Mouse (Mus musculus) midbrain, embryonic 14.5 days (tissue): ENCODE measurements at regions not wholly inside any gene's neighbourhood (a gene's known extent, or its start where the extent isn't known, plus 50 kb on each side); places are given as distances from the start of the nearest gene placed in this dataset.
A peak's percentile ranks its signal among the peaks of the same experiment; 100 is the strongest.

Experiments
- ATAC-seq: fragments of 200-750 bp; cut with Nextera tagmentation; 2 replicates; pipeline ENCODE4 v1.8.0; 2017; ENCODE audit warnings: moderate number of reproducible peaks, moderate library complexity; ENCODE audit not compliant: low FRiP score, low TSS enrichment
- DNase-seq: peaks from one replicate; pipeline ENCODE4 v3.0.0-alpha.2; 2015
- H3K27ac ChIP-seq: fragments of 300-500 bp; sonication (generic); replicated peaks from 2 replicates; pipeline ENCODE4 v1.5.1; 2014; ENCODE audit warnings: mild to moderate bottlenecking, low read depth, low read length, moderate library complexity
- H3K27me3 ChIP-seq: fragments of 300-500 bp; sonication (generic); 2 replicates; pipeline ENCODE4 v1.6.1; 2014; ENCODE audit warnings: low read length, control low read depth, mixed read lengths; ENCODE audit not compliant: control insufficient read depth, insufficient read depth
- H3K36me3 ChIP-seq: fragments of 300-500 bp; sonication (generic); 2 replicates; pipeline ENCODE4 v1.6.1; 2014; ENCODE audit warnings: low read length, control low read depth; ENCODE audit not compliant: control insufficient read depth, insufficient read depth
- H3K4me1 ChIP-seq: fragments of 300-500 bp; sonication (generic); 2 replicates; pipeline ENCODE4 v1.6.1; 2014; ENCODE audit warnings: mild to moderate bottlenecking, antibody characterized with exemption, low read length, control low read depth; ENCODE audit not compliant: control insufficient read depth, insufficient read depth
- H3K4me2 ChIP-seq: fragments of 300-500 bp; sonication (generic); 2 replicates; pipeline ENCODE4 v1.6.1; 2014; ENCODE audit warnings: mild to moderate bottlenecking, low read length, moderate library complexity
- H3K4me3 ChIP-seq: fragments of 300-500 bp; sonication (generic); replicated peaks from 2 replicates; pipeline ENCODE4 v1.5.1; 2014; ENCODE audit warnings: low read depth, low read length
- H3K9ac ChIP-seq: fragments of 300-500 bp; sonication (generic); replicated peaks from 2 replicates; pipeline ENCODE4 v1.6.1; 2014; ENCODE audit warnings: mild to moderate bottlenecking, low read length, moderate library complexity
- H3K9me3 ChIP-seq: fragments of 300-500 bp; sonication (generic); 2 replicates; pipeline ENCODE4 v1.6.1; 2016; ENCODE audit warnings: low read length, control low read depth, mixed read lengths; ENCODE audit not compliant: control insufficient read depth
- WGBS: fragments of 180-500 bp; shearing (Covaris S2); extraction: QIAGEN DNeasy Blood & Tissue Kit; methylation state at CpG from one replicate; pipeline ENCODE4 v1.1.7; 2014; 5-methylcytosine and 5-hydroxymethylcytosine counted together

- DNase-seq, result peak; percentile 9
- 0 out of 2 replicates have a peak overlapping the region, but pooled peaks have one; percentile 23 for H3K4me3 ChIP-seq
- ATAC-seq, result 0 out of 2 replicates have a peak, but pooled peaks have one; percentile 2
- H3K4me1 ChIP-seq, result peaks cover 65% of the 10 kb centered on the region
- no peaks in the 10 kb centered on the region for H3K9me3 ChIP-seq
- H3K27ac ChIP-seq, result peak overlapping the region; percentile 82
- no peaks in the 10 kb centered on the region for H3K27me3 ChIP-seq
- H3K4me2 ChIP-seq, result peak overlapping the region; percentile 52
- H3K9ac ChIP-seq, result peak overlapping the region; percentile 36; the same call in 1 of the 2 replicates
- 7% methylated on average over 4 of the region's 4 CpGs for WGBS
- H3K36me3 ChIP-seq, result no peaks in the 10 kb centered on the region
Measured at GRCm38 (mm10) chr16:77401185-77401943, 200.5 kb downstream of the Gm11146 start.

GRCm38 (mm10) chr16:77400276-77400891 is 201.5 kb downstream of the Gm11146 start:
- under 1% methylated on average over 13 of the region's 13 CpGs for WGBS
- Histone ChIP-seq H3K27me3 (no peaks in the 10 kb centered on the region), H3K9me3 (no peaks in the 10 kb centered on the region), H3K36me3 (no peaks in the 10 kb centered on the region), H3K9ac (peak overlapping the region; percentile 36), H3K4me1 (peaks cover 57% of the 10 kb centered on the region), H3K4me3 (peak overlapping the region; percentile 23), H3K27ac (peak overlapping the region; percentile 82), H3K4me2 (peak overlapping the region; percentile 52)
- peak; percentile 84 for ATAC-seq
- DNase-seq, result peak; percentile 90

- H3K36me3 ChIP-seq, result no peaks in the 10 kb centered on the region
- H3K9ac ChIP-seq, result peak overlapping the region; percentile 36
- H3K4me1 ChIP-seq, result peaks cover 53% of the 10 kb centered on the region
- no peaks in the 10 kb centered on the region for H3K27me3 ChIP-seq
- peak overlapping the region; percentile 82 for H3K27ac ChIP-seq
- H3K4me3 ChIP-seq, result peak overlapping the region; percentile 23
- peak overlapping the region; percentile 52 for H3K4me2 ChIP-seq
- H3K9me3 ChIP-seq, result no peaks in the 10 kb centered on the region
- WGBS, result under 1% methylated on average over 10 of the region's 10 CpGs
- DNase-seq (no peak), ATAC-seq (peak; percentile 44)
Measured at GRCm38 (mm10) chr16:77399846-77400275, 202.0 kb downstream of the Gm11146 start.

DNA sequence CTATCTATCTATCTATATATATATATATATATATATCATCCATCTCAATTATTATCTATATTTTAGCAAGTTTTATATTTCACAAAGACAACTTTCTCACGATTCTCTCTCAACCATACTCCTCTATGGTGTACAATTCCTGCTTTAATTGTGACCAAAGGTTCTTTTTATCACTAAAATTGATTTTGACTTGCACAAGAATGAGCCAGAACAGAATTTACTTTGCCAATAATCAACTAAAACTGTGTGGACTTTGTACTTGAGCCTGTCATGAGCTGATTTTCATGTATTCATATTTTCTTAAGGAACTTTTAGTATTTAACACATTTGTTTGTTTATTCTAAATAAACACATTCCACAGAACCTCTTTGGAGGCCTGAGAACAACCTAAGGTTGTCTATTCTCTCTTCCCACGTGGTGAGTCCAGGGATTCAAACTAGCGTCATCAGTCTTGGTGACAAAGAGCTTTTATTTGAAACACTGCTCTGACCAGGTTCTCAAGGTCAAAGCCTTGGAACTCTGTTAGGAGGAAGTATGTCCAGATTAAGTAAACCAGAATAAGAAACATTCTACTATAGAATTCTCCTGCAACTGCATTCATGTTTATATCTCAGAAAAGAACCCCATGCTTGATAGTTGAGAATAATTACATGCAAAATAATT is 207.7 kb downstream of the Gm11146 start:
- H3K4me1 ChIP-seq, result peaks cover 10% of the 10 kb centered on the region
- no peak overlapping the region for H3K4me2 ChIP-seq
- ATAC-seq (no peak), DNase-seq (no peak)
- H3K36me3 ChIP-seq, result no peaks in the 10 kb centered on the region
- no peaks in the 10 kb centered on the region for H3K9me3 ChIP-seq
- H3K27ac ChIP-seq, result no peak overlapping the region
- H3K27me3 ChIP-seq, result no peaks in the 10 kb centered on the region
- H3K9ac ChIP-seq, result no peak overlapping the region
- H3K4me3 ChIP-seq, result no peak overlapping the region
- WGBS, result 69% methylated on average over 3 of the region's 3 CpGs

GRCm38 (mm10) chr16:77393470-77393869 is 208.4 kb downstream of the Gm11146 start:
- no peaks in the 10 kb centered on the region for H3K27me3 ChIP-seq
- H3K4me1 ChIP-seq, result peaks cover 6% of the 10 kb centered on the region
- H3K27ac ChIP-seq, result no peak overlapping the region
- H3K4me2 ChIP-seq, result no peak overlapping the region
- H3K36me3 ChIP-seq, result no peaks in the 10 kb centered on the region
- WGBS, result 81% methylated on average over 5 of the region's 5 CpGs
- H3K9ac ChIP-seq, result no peak overlapping the region
- no peak overlapping the region for H3K4me3 ChIP-seq
- ATAC-seq (no peak), DNase-seq (no peak)
- H3K9me3 ChIP-seq, result no peaks in the 10 kb centered on the region

DNA sequence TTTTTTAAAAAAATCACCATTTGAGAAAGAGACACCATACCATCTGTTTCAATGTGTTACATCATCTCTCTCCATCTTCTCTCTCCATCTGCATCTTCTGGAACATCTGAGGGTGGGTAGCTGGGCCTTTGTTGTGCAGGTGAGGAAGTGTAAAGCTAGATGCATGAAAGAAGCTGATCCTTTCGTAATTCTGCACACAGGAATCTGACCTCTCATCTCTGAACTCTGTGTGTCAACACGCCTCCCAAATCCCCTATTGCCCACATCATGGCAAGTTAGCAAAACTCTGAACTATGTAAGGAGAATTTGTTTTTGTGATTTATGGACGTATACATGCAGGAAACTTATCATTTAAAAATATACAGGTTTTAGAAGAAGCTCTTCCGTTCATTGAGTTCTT is 209.7 kb downstream of the Gm11146 start:
- Histone ChIP-seq H3K27ac (no peak overlapping the region), H3K4me1 (peaks cover 9% of the 10 kb centered on the region; the same call in 1 of the 2 replicates), H3K4me2 (no peak overlapping the region), H3K9me3 (no peaks in the 10 kb centered on the region), H3K9ac (no peak overlapping the region), H3K36me3 (no peaks in the 10 kb centered on the region), H3K27me3 (no peaks in the 10 kb centered on the region), H3K4me3 (no peak overlapping the region)
- no peak for DNase-seq
- WGBS, result 83% methylated on average over 4 of the region's 4 CpGs
- ATAC-seq, result no peak

DNA sequence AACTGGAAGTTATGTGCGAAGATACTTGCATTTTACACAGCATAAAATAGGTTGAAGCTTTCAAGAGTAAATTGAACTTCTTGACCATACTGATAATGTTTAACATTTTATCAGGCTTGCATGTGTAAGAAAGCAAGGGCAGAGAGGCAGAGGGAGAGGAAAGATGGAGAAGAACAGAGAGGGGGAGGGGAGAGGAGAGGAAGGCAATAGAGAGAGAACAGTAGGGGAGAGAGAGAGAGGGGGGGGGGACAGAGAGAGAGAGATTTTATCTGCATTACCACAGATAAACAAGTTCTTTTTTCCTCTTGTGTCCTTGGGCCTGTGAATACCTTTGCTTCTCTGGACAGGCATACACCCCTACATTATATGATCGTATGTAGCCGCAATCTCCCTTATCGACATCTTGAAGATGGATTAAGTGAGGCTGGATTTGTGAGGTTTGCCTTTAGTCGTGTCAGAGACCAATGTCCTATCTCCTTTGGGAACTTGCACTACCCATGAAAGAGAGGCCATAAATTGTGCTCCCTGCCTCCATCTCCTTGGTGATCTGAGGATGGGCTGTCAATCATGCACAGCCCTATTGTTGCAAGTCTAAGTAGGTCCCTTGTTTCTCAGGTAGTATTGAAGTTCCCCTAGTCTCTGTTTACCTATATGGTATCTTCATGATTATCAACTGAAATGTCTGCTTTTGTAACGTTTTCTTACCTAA is 217.7 kb downstream of the Gm11146 start:
- Histone ChIP-seq H3K4me2 (no peak overlapping the region), H3K9me3 (no peaks in the 10 kb centered on the region), H3K27ac (peak overlapping the region; percentile 47; the same call in 1 of the 2 replicates), H3K27me3 (no peaks in the 10 kb centered on the region), H3K4me3 (no peak overlapping the region), H3K36me3 (no peaks in the 10 kb centered on the region), H3K9ac (no peak overlapping the region), H3K4me1 (peaks cover 17% of the 10 kb centered on the region; the same call in 1 of the 2 replicates)
- 41% methylated on average over 6 of the region's 6 CpGs for WGBS
- DNase-seq (no peak), ATAC-seq (no peak)

DNA sequence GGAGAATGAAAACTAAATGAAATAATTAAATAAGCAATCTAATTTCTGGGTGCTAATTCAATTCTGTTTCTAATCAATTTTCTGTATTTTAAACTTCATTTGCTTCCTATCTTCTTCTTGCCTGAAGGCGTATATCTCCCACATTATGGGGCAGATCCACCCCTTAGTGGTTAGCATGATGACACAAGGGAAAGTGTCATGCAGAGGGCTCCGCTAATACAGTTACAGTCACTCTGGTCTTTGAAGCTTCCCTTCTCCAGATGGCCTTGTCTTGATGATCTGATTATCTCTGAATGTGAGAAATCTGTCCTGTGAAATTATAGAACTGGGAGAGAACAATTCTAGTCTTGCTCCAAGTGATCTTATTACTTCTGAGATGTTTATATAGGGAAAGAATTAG is 219.1 kb downstream of the Gm11146 start:
- 71% methylated on average over 2 of the region's 2 CpGs for WGBS
- ATAC-seq (no peak), DNase-seq (no peak)
- Histone ChIP-seq H3K4me1 (peaks cover 9% of the 10 kb centered on the region; the same call in 1 of the 2 replicates), H3K4me2 (no peak overlapping the region), H3K36me3 (no peaks in the 10 kb centered on the region), H3K9ac (no peak overlapping the region), H3K27ac (no peak overlapping the region), H3K27me3 (no peaks in the 10 kb centered on the region), H3K9me3 (no peaks in the 10 kb centered on the region), H3K4me3 (no peak overlapping the region)
